Mouse (Mus musculus): Measurements from ENCODE around the gene Gas7.
A peak's percentile ranks its signal among the peaks of the same experiment; 100 is the strongest.

Gas7 gene

DNA sequence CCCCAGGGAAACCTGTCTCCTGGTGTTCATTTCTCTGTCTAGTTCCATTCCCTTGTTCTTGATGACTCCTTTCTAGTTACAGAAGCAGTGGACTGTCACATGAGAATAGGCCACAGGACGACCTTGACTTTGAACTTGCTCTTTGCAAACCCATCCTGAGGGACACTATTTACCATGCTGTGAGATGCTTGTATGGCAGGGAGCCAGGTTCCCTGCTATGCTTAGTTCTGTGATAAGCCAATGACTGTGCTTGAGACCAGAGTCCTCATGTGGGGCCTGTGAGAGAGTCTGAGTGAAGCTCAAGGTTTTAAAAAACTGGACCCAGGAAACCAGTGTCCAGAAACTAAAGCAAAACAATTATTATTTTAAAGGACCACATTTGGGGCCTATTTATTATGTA is 81.2 kb downstream of the Gas7 start:
- DNase-seq, result no peak

DNA sequence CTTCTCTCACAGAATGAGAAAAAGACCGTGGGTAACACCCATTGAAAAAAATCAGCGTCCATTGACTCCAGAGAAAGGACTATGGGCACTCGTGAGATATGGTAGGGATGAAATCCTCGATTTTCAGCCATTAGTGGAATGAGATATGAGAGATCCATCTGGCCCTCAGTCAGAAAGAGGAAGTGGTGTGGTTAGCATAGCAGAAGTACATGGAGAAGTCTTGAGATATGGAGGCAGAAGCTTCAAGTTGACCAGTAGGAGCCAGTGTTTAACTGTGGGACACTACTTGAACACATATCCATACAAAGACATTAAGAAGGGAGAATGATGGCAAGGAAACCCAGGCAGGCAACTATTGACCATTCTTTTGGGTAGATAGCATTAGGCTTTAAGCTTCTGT is 82.1 kb downstream of the Gas7 start:
- DNase-seq, result no peak

- DNase-seq, result no peak
Measured at GRCm38 (mm10) chr11:67538557-67538956, 83.3 kb downstream of the Gas7 start.

GRCm38 (mm10) chr11:67544656-67545432 is 89.6 kb downstream of the Gas7 start:
- no peak for DNase-seq

DNA sequence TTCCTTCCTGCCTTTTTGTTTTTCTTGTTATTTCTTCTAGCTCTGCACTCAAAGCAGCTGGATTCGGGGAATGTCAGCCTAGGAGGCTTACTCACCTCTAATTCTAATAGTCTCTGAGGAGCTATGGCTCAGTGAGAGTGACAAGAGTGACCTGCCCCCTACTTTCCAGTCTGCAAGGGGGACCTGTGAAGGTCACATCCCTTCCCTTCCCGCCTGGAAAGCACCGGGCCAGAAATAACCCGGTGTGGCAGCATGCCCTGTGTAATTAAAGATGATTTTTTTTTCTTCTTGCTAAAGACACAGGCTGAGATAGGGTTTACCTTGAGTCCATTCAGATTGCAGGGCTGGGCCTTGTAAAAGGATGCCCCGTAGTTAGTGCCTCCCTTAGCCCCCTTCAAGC is 91.3 kb downstream of the Gas7 start:
- no peak for DNase-seq

DNA sequence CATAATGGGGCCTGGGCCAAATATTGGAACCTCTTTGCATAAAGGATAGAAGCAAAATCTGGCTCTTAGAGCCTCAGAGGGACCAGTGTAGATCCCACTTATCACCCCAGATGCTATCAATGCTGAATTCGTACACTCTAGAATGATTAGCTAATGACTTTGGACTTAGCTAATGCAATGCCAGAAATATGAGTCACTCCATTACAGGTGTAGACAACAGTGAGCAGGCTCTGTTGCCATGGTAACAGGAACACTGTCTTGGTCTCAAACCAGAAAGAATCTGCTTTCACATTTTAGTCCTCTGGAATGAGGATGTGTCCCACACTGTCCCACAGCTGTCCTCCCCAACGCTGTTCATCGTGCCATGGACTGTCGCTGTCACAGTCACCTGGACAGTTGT is 94.1 kb downstream of the Gas7 start:
- DNase-seq, result no peak

DNA sequence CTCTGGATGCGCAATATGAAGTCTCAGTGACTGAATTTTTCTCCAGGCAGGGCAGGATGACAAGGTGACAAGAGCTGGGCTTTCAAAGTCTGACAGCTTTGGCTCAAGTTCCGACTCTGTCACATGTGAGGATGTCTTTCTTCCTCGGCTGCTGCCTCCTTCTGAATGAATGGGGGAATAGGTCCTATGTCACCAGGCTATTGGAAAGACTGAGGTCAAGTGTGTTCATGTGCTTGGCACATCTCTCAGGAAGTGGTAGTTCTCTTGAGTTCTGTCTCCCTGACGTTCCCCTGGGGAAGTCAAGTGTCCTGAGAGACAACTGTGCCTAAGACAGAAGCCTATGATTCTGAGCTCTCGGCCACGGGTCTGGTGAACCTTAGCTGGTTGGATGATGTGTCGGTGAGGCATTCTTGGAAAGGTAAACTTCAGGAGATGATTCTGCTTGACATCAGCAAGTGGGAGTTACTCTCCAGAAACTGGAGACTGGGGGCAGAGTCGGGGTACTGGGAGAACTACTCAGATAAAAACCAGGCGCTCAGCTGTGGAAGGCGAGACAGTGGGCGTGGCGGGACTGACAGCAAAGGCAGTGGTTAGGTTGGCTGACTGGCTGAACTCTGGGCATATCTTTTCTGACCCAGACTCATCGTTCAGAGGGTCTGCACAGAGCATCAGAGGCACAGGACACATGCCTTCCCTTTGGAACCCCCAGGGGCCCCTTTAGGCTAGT is 94.7 kb downstream of the Gas7 start:
- DNase-seq, result no peak

GRCm38 (mm10) chr11:67552400-67552799 is 97.2 kb downstream of the Gas7 start:
- peak; percentile 21 for DNase-seq

- no peak for DNase-seq
Measured at GRCm38 (mm10) chr11:67554276-67554675, 99.0 kb downstream of the Gas7 start.

DNA sequence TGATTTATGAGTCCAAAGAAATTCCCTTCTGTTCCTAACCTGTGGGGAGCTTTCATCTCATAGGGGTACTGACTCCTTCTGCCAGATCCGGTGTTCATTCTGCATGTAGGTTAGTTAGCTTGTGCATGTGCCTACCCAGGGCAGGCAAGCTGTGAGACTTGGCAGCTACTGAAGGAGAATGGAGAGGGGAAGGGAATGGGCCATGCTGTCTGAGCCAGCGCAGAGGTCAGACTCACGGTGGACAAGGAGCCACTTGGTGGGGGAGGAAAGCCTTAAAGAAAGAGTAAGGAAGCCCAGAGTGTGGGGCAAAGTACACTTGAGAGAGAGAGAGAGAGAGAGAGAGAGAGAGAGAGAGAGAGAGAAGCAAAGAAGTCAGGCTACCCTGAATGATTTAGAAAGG is 101.1 kb downstream of the Gas7 start:
- peak; percentile 70 for DNase-seq

- no peak for DNase-seq
Measured at GRCm38 (mm10) chr11:67558772-67559448, 103.7 kb downstream of the Gas7 start.

DNA sequence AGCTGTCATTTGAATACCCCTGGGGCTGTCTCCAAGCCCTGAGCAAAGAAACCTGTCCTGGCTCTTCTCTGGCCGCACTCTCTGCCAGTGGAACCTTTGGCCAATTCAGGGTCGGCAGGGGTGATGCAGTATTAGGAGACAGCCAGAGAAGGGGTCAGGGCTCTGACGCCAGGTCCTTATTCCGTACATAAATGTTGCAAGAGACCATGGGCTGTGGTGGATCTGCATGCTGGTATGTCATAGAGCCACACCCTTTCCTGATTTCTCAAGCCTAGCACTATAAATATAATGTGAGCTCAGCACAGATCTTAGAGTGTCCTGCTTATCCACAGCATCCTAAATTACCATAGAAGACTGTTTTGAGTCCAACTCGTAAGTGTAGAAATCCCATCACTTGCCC is 104.3 kb downstream of the Gas7 start:
- DNase-seq, result no peak

- no peak for DNase-seq
Measured at GRCm38 (mm10) chr11:67561631-67562030, 106.4 kb downstream of the Gas7 start.

DNA sequence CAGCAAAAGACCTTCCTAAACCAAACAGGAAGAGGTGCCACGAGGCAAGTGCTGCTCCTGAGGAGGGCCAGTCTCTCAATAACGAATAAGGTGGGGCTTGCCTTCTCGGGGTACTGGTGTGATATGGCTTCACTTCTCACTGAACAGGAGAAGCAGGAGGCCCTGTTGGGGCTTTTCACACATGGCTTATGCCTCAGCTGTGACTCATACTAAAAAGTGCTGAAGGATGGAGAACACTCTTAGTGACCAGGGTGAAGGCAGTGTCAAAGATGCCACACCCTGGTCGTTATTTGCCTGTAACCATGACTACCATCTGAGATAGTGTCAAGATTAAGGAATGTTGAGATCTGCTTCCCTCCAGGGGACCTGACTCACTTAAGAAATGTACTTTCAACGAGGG is 107.9 kb downstream of the Gas7 start:
- DNase-seq, result no peak

- DNase-seq, result no peak
Measured at GRCm38 (mm10) chr11:67564003-67564637, 108.9 kb downstream of the Gas7 start.

DNA sequence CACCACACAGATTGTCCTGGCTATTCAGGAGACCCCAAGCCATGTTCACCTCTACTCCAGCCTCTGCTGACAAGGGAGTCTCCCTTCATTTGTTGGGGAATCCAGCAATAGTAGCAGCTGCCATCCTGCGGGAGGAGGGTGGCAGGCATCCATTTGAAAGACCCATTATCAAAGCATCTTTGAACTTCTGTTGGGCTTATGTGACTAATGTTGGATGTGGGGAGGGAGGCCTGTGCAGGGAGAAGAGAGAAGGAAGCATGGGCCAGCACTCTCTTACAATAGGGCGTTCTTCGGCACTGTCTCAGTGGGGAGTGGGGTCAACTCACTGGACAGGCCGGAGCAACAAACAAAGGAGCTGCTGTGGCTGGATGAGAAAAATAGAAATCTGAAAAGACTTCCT is 110.3 kb downstream of the Gas7 start:
- DNase-seq, result no peak

DNA sequence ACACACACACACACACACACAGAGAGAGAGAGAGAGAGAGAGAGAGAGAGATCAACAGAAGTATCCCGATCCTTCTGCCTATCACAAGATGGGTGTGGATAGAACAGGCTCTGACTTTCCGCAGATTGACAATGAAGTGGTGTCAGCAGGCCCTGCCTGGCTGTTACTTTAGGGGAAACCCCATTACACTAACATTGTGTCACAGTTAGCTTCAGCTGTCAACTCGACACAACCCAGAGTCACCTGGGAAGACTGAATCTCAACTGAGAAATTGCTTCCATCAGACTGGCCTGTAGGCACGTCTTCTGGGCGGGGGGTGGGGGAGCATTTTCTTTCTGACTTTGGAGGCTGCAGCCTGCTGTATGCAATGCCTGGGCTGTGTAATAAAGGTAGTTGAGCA is 111.5 kb downstream of the Gas7 start:
- DNase-seq, result no peak

DNA sequence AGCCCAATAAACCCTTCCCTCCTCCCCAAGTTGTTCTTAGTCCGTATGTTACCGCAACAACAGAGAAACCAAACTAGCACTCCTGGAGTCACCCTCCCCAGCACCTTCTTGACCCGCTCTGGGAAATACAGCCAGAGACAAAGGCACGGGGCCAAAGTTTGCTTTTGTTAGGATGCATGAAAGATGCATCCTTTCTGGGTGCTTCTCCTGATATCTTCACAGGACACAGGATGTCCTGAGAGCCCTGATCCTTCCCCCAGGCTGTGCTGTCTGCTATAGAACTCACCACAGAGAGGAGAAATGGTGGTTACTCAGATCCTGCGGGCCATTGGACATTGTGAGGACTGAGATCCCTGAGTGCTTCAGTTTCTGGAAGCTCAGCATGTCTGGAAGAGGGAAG is 111.9 kb downstream of the Gas7 start:
- DNase-seq, result no peak

DNA sequence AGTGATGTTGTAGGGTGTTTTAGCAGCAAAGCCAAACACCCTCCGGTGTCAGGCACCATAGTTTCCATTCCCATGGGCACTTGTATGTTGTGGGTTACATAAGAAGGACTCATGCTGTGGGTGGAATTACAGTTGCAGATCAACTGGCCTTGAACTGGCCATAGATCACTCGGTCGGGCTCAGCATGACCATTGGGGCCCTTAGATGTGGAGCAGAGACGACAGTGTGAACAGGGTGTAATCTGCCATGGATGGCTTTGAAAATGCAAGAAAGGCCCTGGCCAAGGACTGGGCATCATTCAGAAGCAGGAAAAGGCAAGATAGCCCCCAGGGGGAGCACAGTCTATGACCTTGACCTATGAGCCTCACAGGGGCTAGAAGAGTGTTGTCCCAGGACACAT is 112.8 kb downstream of the Gas7 start:
- no peak for DNase-seq

DNA sequence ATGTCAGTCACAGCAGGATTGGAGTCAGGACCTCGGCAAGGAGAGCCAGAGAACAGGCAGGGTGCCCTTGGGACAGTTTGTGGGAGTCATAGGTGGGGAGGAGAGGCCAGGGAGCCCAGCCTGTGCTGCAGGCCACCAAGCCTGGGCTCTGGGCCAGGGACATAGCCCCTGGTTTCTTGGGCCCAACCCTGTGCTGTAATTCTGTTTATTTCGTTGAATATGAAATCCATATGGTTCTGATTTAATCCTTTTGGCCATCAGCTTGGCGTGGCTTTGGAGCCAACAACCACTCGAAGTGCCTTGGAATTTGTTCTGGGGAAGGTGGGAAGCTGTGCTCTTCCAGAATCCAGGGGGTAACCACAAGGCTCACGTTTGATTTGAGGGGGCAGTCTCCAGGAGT is 113.6 kb downstream of the Gas7 start:
- no peak for DNase-seq

GRCm38 (mm10) chr11:67570947-67571346 is 115.7 kb downstream of the Gas7 start:
- no peak for DNase-seq

DNA sequence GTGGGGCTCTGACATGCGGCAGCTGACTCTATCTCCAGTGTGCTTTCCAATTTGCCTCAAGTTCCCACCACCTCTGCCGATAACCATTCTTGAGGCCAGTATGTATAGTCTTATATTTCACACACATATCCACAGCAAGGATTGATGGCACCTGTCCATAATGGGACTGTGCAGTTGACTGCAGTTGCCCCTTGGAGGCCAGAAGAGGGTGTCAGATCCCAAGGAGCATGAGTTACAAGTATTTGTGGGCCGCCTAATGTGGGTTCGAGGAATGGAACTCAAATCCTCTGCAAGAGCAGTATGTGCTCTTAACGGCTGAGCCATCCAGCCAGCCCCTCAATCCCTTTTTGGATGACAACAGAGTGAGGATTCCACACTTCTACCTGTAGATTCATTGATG is 119.1 kb downstream of the Gas7 start:
- DNase-seq, result no peak

GRCm38 (mm10) chr11:67577472-67577871 is 122.2 kb downstream of the Gas7 start:
- DNase-seq, result no peak

DNA sequence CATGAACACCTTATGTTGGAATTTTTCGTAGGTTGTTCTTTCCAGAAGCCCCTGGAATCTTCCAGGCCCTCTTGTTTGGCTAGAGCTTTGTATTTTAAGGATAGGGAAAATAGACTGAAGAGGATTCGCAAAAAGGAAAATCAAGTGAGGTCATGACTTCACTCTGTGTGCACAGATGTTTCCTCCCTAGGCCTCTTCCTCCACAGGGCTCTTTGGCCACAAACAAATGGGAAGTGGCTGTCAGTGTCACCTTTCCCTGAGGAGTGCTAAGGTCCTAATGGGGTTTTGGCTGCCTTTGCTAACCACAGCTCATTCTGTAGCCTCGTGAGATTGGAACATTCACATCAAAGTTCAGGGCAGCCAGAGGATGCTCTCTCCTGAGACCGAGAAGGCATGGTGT is 122.8 kb downstream of the Gas7 start:
- DNase-seq, result no peak
